In the genomic region with DNA sequence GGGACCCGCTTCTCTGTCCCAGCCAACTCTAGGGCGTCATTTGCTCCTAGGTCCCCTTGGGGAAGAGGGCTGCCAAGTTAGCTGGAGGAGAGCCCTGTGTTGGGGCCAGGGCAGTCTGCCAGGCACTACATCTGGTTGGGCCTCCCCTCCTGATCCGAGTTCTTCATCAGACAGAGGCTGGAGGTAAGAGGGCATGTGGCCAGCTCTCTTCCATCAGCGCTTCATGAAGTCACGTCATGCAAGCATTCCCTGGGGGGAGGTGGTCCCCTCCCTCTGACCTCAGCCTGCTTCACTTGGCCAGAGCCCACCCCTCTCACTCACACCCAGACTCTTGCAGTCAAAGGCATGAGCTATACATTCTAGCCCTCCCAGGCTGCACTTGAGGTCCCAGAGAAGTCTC, we compare ENCODE assay signal across 8 mouse cellular contexts. TPM values are rescaled to one million over a fixed set of nuclear protein-coding genes. Genes with fewer than 3 reads are reported as not detected.
DNase-seq lines count a peak whose midpoint lies in the region; ATAC-seq and TF ChIP-seq lines count a peak whose summit lies in the region.

No protein-coding gene starts in this region.

- no peak overlapping the region for H3K4me2 ChIP-seq in liver, postnatal 0 days (ENCODE audit: low read depth, low read length)
- peak overlapping the region; percentile 8; the same call in 1 of the 2 replicates for H3K4me2 ChIP-seq in heart, embryonic 14.5 days (ENCODE audit: low read length)

- no peak for ATAC-seq in liver, postnatal 0 days
- peak; percentile 85 for ATAC-seq in heart, embryonic 14.5 days (ENCODE audit: insufficient number of reproducible peaks, insufficient read depth, low FRiP score, low read depth)
- ATAC-seq in megakaryocyte, adult 5-6 weeks (ENCODE audit: poor library complexity, severe bottlenecking), result no peak

- no peak overlapping the region for H3K4me3 ChIP-seq in liver, postnatal 0 days (ENCODE audit: low read depth, low read length)
- H3K4me3 ChIP-seq in heart, embryonic 14.5 days (ENCODE audit: control insufficient read depth in 1 of 2, insufficient read depth in 1 of 2, low read depth in 1 of 2, low read length in 2 of 2), result no peak overlapping the region

- WGBS in liver, postnatal 0 days (ENCODE audit: insufficient replicate concordance), result 71% methylated on average over 5 of the region's 5 CpGs
- 9% methylated on average over 5 of the region's 5 CpGs for WGBS in heart, embryonic 14.5 days

- no peak overlapping the region for H3K9ac ChIP-seq in liver, postnatal 0 days (replicated peaks)
- no peak overlapping the region for H3K9ac ChIP-seq in heart, embryonic 14.5 days (ENCODE audit: low read length)

- no peaks in the 10 kb centered on the region for H3K27me3 ChIP-seq in liver, postnatal 0 days (ENCODE audit: insufficient read depth, low read length)
- no peaks in the 10 kb centered on the region for H3K27me3 ChIP-seq in heart, embryonic 14.5 days (ENCODE audit: control insufficient read depth, insufficient read depth, low read length)

- TF ChIP-seq EP300 in liver, postnatal 0 days (IDR thresholded peaks at IDR 0.05; ENCODE audit: low read depth), result no peak

- H3K27ac ChIP-seq in liver, postnatal 0 days (ENCODE audit: low read depth), result no peak overlapping the region
- H3K27ac ChIP-seq in heart, embryonic 14.5 days (replicated peaks in 1 of 2; ENCODE audit: control insufficient read depth in 1 of 2, insufficient read depth in 1 of 2, low read depth in 2 of 2, low read length in 2 of 2), result peak overlapping the region; percentile 62 to 75

- H3K36me3 ChIP-seq in liver, postnatal 0 days (replicated peaks; ENCODE audit: insufficient read depth, low read length), result no peaks in the 10 kb centered on the region
- H3K36me3 ChIP-seq in heart, embryonic 14.5 days (ENCODE audit: control insufficient read depth, insufficient read depth, low read length), result peaks cover 9% of the 10 kb centered on the region; the same call in 1 of the 2 replicates

- peak; percentile 30 for DNase-seq in liver
- DNase-seq in liver, postnatal 0 days, result no peak
- peak; percentile 57 for DNase-seq in fibroblast of lung, adult 2 months (ENCODE audit: low read depth)
- peak; percentile 75 for DNase-seq in lung, postnatal 14 days
- DNase-seq in frontal cortex, adult 2 months (ENCODE audit: extremely low spot score in 1 of 2, low spot score in 1 of 2), result no peak
- DNase-seq in thymus, postnatal 10 days (ENCODE audit: low spot score in 2 of 2), result no peak

- no peaks in the 10 kb centered on the region for H3K9me3 ChIP-seq in liver, postnatal 0 days (ENCODE audit: low read length)
- H3K9me3 ChIP-seq in heart, embryonic 14.5 days (ENCODE audit: control insufficient read depth, low read length), result no peaks in the 10 kb centered on the region

- no peak for TF ChIP-seq CTCF in liver, postnatal 0 days (IDR thresholded peaks at IDR 0.05; ENCODE audit: low read depth)

- peaks cover 14% of the 10 kb centered on the region for H3K4me1 ChIP-seq in liver, postnatal 0 days (ENCODE audit: insufficient read depth)
- H3K4me1 ChIP-seq in heart, embryonic 14.5 days (ENCODE audit: control insufficient read depth in 2 of 2, insufficient read depth in 2 of 2, low read length in 2 of 2), result peaks cover 51 to 62% of the 10 kb centered on the region in 2 experiments

RNA-seq across cellular contexts. Expression of a gene that starts 25.8 kb away (rescaled TPM):
- polyA plus RNA-seq in liver, postnatal 0 days (2015; fragmentation: Nextera tagmentation; extraction: Ambion mirVana), result 0.82 and 0.95 TPM in 2 replicates
- polyA plus RNA-seq in heart, embryonic 14.5 days (2014; fragmentation: Nextera tagmentation; extraction: Ambion mirVana), result 8.5 and 9.7 TPM in 2 replicates
- polyA plus RNA-seq in frontal cortex, adult 2 months (2012; rRNA removed), result 13.2 and 15.0 TPM in 2 replicates
- 1.4 and 1.8 TPM in 2 replicates for total RNA-seq in megakaryocyte, adult 5-6 weeks (2015)
- 1.1 and 1.3 TPM in 2 replicates for total RNA-seq in megakaryocyte, adult 5-6 weeks (2017)

Comparison
In these comparisons a context has a peak if more than half of its experiments do, and no peak if none do; other contexts are left out.
1. DNase-seq: peak in liver (single experiment), fibroblast of lung, adult 2 months (single experiment) and lung, postnatal 14 days (single experiment); none in liver, postnatal 0 days (single experiment), frontal cortex, adult 2 months (0 of 2) and thymus, postnatal 10 days (0 of 2).